Mouse (Mus musculus) right cerebral cortex, adult 2 months (tissue): ENCODE results near the gene Thumpd1.
"Not testable (repeated sequence)": the region's sequence is repeated elsewhere in the genome, so short reads cannot be mapped to it uniquely, and the experiment has no call there.

Experiments used
- DNase-seq, 2 experiments: peaks; one replicate each; pipeline ENCODE4 v3.0.0; 2021 to 2022; ENCODE audit warnings: low spot score in 2 of 2

The Thumpd1 gene

GRCm38 (mm10) chr7:119720253-119720946 lies at the start of gene Thumpd1:
TSS of gene Thumpd1 (minus strand) at chr7:119720798.
- DNase-seq = peak; percentile 98

- DNase-seq = no peak
Measured at GRCm38 (mm10) chr7:119769895-119770294, 49.3 kb upstream of the Thumpd1 start.

GRCm38 (mm10) chr7:119766996-119767395 lies 46.4 kb upstream of the Thumpd1 start:
- DNase-seq = no peak

- DNase-seq = no peak
Measured at GRCm38 (mm10) chr7:119764377-119764776, 43.8 kb upstream of the Thumpd1 start.

- no peak for DNase-seq
Measured at GRCm38 (mm10) chr7:119762166-119762697, 41.6 kb upstream of the Thumpd1 start.

GRCm38 (mm10) chr7:119760527-119760951 lies 39.9 kb upstream of the Thumpd1 start, which contains the start of gene Acsm3:
TSS of gene Acsm3 (plus strand) at chr7:119760923.
- no peak for DNase-seq

- DNase-seq = no peak
Measured at GRCm38 (mm10) chr7:119753696-119754095, 33.1 kb upstream of the Thumpd1 start.

- no peak for DNase-seq
Measured at GRCm38 (mm10) chr7:119749942-119750341, 29.3 kb upstream of the Thumpd1 start.

- DNase-seq = no peak
Measured at GRCm38 (mm10) chr7:119748761-119749160, 28.2 kb upstream of the Thumpd1 start.

GRCm38 (mm10) chr7:119745869-119746268 lies 25.3 kb upstream of the Thumpd1 start:
- DNase-seq = no peak

- DNase-seq = no peak
Measured at GRCm38 (mm10) chr7:119744321-119744720, 23.7 kb upstream of the Thumpd1 start.

- DNase-seq = not testable (repeated sequence)
Measured at GRCm38 (mm10) chr7:119739798-119740468, 19.3 kb upstream of the Thumpd1 start.

GRCm38 (mm10) chr7:119738877-119739276 lies 18.3 kb upstream of the Thumpd1 start:
- no peak for DNase-seq

- DNase-seq = not testable (repeated sequence)
Measured at GRCm38 (mm10) chr7:119731262-119731661, 10.7 kb upstream of the Thumpd1 start.

- no peak for DNase-seq
Measured at GRCm38 (mm10) chr7:119727621-119728020, 7.0 kb upstream of the Thumpd1 start.

GRCm38 (mm10) chr7:119720947-119721310 lies 331 bp upstream of the Thumpd1 start:
- DNase-seq = no peak

- no peak for DNase-seq
Measured at GRCm38 (mm10) chr7:119714111-119714510, 6.5 kb downstream of the Thumpd1 start.

GRCm38 (mm10) chr7:119694926-119695325 lies 25.7 kb downstream of the Thumpd1 start:
- DNase-seq = no peak

- DNase-seq = no peak
Measured at GRCm38 (mm10) chr7:119692302-119692701, 28.3 kb downstream of the Thumpd1 start.

- DNase-seq = no peak
Measured at GRCm38 (mm10) chr7:119689726-119690125, 30.9 kb downstream of the Thumpd1 start, which contains the start of gene Acsm4. TSS of gene Acsm4 (plus strand) at chr7:119690026.

- no peak for DNase-seq
Measured at GRCm38 (mm10) chr7:119682699-119683098, 37.9 kb downstream of the Thumpd1 start.

- no peak for DNase-seq
Measured at GRCm38 (mm10) chr7:119680107-119680506, 40.5 kb downstream of the Thumpd1 start.

GRCm38 (mm10) chr7:119673465-119673864 lies 47.1 kb downstream of the Thumpd1 start:
- DNase-seq = peak; percentile 54 to 60
